Mouse (Mus musculus): ENCODE data around the gene Zar1. TPM values are rescaled to one million over a fixed set of nuclear protein-coding genes. Genes with fewer than 3 reads are reported as not detected.
"Not testable (repeated sequence)": the region's sequence is repeated elsewhere in the genome, so short reads cannot be mapped to it uniquely, and the experiment has no call there.

Gene Zar1
- not detected in 2 replicates for total RNA-seq (2021)
- long read RNA-seq: 0 reads

GRCm38 (mm10) chr5:72580970-72581332 is at the start of gene Zar1:
Gene Zar1 (minus strand): TSS chr5:72581254.
- not testable (repeated sequence) for DNase-seq

DNA sequence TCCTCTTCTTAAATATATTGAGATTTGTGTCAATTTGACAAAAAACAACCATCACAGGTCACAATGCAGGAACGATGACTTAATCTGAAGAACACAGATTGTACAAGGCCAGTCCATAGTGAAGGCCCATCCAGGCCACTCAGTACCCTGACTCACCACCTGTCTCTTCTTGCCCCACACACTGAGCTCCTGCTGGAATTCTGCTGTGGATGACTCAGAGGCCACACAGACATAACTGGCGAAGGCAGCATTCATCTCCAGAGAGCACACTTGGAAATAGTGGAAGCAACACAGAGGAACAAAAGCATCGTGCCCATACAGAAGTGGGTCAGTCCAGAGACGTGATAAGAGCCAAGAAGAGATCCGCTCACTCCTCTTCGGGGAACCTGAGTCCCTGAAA is 49.0 kb upstream of the Zar1 start:
- peak; percentile 18 for DNase-seq

DNA sequence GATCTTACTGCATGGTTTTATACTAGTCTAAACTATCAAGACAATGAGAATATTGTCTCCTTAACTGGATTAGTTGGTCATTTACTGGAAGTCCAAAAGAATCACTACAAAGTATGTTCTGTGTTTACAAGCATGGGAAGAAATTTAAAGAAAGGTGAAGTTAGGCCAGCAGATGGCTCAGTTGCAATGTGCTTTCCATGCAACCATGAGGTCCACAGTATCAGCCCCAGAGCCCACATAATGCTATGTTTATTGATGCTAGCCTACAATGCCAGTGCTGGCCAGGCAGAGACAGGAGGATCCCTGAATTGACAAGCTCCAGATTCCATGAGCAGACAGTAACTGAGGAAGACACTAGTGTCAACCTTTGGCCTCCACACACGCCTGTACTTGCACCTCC is 40.0 kb upstream of the Zar1 start:
- DNase-seq: no peak

- no peak for DNase-seq
Measured at GRCm38 (mm10) chr5:72617413-72617812, 36.4 kb upstream of the Zar1 start.

GRCm38 (mm10) chr5:72603138-72603537 is 22.1 kb upstream of the Zar1 start:
- DNase-seq: no peak

DNA sequence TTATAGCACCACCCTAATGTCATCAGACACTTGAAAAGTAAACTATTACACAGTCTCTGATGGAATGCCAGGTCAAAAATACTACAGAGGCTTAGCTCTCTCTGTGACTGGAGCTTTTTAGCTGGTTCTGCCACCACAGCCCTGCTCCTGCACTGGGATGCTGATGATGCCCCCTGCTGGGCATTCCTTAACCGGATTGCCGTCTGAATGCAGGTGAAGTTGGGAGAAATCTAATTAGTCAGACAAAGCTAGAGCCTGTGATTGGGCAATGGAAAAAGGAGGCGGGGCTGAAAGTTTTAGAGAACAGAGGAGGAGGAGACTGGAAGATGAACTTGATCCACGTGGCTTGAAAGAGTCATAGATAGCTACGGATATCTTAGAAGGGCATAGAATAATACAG is 20.0 kb upstream of the Zar1 start:
- DNase-seq: peak; percentile 67

- no peak for DNase-seq
Measured at GRCm38 (mm10) chr5:72587192-72587681, 6.2 kb upstream of the Zar1 start, which contains the start of gene Gm5868. Gene Gm5868 (minus strand): TSS chr5:72587551.

DNA sequence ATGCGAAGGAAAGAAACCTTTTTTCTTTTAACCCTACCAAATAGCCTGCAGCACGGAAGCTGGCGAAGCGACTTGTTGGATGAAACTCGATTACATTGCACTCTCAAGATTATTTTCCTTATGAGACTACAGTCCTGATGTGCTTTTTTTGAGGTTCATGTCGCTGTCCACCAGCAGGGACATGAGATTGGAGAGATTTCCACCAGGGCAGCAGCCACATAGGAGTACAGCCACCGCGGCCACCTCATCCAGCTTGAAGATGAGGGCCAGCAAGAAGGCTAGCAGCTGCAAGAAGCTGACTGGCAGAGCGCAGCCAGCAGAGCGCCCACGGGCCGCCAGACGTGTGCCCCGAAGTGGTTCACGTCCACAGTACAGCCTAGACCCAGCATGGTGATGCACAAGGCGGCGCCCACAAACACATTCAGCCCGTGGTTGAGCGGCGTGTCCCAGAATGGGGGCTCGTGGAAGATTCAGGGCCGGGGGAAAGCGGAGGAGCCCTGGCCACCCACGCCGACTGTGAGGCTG is 5.7 kb upstream of the Zar1 start:
- DNase-seq: not testable (repeated sequence)

DNA sequence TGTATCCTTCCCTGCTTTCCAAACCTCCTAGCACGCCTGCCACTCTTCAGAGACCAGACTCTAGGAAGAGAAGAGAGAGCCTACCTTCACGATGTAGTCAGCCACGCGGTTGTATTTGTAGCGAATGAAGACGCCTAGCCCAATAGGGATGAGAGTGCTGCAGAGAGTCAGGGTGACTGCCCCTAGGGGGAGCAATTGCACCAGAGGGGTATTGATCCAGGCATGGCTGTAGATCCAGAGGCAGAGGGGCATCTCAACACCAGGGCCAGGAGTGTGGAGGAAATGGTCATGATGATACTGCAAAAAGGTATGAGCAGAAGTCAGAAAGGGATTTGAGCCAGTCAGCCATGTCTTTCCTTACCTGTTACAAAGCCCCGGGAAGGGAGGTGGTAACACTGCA is 5.1 kb upstream of the Zar1 start:
- not testable (repeated sequence) for DNase-seq

GRCm38 (mm10) chr5:72580088-72580969 is 725 bp downstream of the Zar1 start:
- DNase-seq: peak; percentile 8

GRCm38 (mm10) chr5:72579599-72579998 is 1.5 kb downstream of the Zar1 start:
- not testable (repeated sequence) for DNase-seq

DNA sequence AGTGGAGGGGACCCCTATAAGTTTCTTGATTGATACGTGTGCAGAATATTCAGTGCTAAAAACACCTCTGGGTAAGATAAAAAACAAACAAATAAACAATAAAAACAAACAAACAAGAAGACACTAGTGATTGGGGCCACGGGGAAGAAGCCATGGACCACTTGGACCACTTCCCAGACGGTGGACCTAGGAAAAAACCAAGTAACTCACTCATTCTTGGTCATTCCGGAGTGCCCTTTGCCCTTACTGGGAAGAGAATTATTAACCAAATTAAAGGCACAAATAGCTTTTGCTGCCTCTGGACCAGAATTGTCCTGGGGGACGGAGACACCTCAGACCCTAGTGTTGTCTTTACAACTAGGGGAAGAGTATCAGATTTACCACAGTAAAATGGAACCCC is 15.4 kb downstream of the Zar1 start:
- no peak for DNase-seq

DNA sequence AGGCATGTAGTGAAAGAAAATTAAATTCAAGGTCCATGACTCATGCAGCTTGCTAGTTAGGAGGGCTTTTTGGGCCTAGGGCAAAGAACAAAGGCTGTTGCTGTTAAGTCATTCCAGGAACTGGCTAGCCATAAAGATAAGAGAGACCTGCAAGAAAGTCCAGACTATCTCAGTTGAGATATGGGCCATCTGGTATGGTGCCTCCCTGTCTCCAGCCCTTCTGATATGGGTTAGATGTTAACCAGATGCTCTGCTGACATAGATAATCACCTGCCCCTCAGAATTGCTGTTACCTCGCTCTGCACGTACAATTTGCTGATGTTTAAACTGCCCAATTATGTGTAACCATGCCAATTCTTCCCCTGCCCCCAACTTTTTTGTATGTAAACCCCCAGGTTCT is 17.9 kb downstream of the Zar1 start:
- not testable (repeated sequence) for DNase-seq

DNA sequence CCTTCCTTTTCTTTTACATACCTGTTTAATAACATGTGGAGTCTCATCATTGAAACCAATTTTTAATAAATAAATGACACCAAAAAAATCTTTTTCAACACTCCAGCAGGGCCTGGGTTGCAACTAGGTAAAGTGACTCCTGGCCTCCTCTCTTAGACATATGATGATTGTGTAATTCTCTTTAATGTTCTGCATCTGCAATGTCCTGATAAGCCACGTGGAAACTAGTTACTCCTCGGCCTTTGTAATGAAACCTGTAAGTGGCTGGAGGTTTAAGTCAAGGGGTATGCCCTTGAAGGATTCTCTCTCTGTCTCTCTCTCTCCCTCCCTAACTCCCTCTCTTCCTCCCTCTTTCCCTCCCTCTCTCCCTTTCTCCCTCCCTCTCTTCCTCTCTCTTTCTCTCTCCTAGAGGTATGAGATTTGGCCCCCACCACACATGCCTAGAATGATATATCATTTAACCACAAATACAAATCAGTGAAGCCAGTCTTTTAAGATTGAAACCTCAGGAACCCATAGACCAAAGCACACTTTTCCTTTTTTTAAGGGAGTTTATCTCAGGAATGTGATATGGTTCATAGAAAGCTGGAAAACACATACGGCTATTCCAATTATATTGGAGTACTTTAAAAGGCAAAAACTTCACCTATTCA is 20.0 kb downstream of the Zar1 start:
- no peak for DNase-seq

GRCm38 (mm10) chr5:72559544-72560049 is 21.5 kb downstream of the Zar1 start, which contains the start of gene Nfxl1:
Gene Nfxl1 (minus strand): TSS chr5:72559684.
- DNase-seq: peak; percentile 98

- DNase-seq: no peak
Measured at GRCm38 (mm10) chr5:72558716-72559526, 22.1 kb downstream of the Zar1 start.

GRCm38 (mm10) chr5:72556245-72556644 is 24.8 kb downstream of the Zar1 start:
- no peak for DNase-seq

DNA sequence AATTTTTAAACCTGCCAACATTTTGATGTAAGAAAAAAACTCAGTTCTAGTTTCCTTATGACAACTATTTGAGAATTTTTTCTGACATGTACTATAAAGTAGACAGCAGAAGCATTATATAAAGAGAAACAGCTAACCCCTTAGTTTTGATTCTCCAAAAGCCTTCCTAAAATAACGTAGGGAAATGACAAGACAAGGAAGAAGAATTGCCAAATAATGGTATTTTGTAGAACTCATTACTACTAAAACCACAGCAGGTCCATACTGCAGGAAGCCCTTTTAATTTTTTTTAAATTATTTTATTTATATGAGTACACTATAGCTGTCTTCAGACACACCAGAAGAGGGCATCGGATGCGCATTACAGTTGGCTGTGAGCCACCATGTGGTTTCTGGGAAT is 29.8 kb downstream of the Zar1 start:
- no peak for DNase-seq

DNA sequence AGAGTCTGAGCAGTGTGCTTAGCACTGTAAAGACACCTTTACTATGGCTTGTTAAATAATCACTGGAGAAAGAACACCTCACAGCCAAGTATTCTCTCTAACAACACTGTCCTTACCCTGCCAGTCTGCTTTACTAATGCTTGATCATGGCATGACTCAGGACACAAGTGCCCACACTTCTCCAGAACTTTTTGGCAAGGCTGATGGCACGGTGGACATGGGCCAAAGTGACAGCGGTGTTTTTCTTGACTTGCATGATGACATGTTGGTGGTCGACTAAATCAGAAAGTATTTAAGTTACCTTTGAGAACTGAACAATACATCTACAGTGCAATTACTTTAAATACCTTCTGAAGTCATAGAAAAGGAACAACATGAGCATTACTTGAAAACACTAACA is 52.2 kb downstream of the Zar1 start:
- peak; percentile 68 for DNase-seq

All from adrenal gland, postnatal 25 days (tissue).